Mouse (Mus musculus): ENCODE results near the gene Dscaml1.

DNA sequence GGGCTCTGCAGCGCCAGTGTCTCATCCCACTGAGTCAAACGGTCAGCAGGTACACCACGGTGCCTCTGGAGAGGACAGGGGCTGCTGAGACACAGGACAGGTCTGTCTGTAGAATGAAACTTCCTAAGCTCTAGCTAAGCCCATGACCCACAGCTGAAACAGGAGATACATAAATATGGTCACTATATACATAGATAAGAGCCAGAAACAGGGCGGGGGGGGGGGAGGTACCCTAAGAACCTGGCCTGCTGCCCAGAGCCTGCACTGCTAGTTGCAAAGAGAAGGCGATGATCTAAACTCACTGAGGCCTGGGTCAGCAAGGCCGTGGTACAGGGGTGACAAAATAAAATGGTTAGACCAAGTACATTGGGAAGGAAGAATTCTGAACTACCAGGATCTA, 361.1 kb downstream of the Dscaml1 start:
- no peak for TF ChIP-seq CTCF (conservative IDR thresholded peaks at IDR 0.05; ENCODE audit: insufficient read depth, insufficient read length, low read depth, low read length)
- TF ChIP-seq POLR2A (IDR thresholded peaks at IDR 0.05; ENCODE audit: low read depth, low read length) = no peak

All from kidney, adult 2 months (tissue).